Mouse (Mus musculus): ENCODE results near the gene Fam118b.

DNA sequence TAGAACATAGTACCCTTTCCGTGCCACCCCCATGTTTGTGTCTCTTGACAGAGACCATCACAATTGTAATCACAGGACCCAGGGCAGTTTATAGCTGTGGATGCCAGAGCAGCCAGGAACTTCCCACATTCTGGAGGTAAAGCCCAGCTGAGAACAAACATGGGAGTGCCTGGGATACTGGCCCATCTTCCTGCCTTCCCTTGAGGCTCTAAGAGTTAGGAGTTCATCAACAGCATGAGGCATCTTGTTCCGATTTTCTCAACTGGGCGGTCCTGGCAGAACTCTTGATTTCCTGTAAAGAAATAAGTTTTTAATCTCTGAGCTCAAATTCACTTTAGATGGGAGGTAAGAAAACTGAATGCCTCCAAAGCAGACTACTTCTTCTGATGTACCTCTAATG, 34.6 kb upstream of the Fam118b start:
- TF ChIP-seq FLI1 (IDR thresholded peaks at IDR 0.05; ENCODE audit: low read length) (no peak), GATA1 (IDR thresholded peaks at IDR 0.05; ENCODE audit: borderline replicate concordance, low read length) (no peak)

Data from megakaryocyte, embryonic 14.5 days (primary cell).